Mouse (Mus musculus): ENCODE data around the gene Tmem232. TPM values are rescaled to one million over a fixed set of nuclear protein-coding genes. Genes with fewer than 3 reads are reported as not detected.
"Not testable (repeated sequence)": the region's sequence is repeated elsewhere in the genome, so short reads cannot be mapped to it uniquely, and the experiment has no call there.

The Tmem232 gene
- polyA plus RNA-seq, 1 experiment from 2014 or later = 1.2 TPM

DNA sequence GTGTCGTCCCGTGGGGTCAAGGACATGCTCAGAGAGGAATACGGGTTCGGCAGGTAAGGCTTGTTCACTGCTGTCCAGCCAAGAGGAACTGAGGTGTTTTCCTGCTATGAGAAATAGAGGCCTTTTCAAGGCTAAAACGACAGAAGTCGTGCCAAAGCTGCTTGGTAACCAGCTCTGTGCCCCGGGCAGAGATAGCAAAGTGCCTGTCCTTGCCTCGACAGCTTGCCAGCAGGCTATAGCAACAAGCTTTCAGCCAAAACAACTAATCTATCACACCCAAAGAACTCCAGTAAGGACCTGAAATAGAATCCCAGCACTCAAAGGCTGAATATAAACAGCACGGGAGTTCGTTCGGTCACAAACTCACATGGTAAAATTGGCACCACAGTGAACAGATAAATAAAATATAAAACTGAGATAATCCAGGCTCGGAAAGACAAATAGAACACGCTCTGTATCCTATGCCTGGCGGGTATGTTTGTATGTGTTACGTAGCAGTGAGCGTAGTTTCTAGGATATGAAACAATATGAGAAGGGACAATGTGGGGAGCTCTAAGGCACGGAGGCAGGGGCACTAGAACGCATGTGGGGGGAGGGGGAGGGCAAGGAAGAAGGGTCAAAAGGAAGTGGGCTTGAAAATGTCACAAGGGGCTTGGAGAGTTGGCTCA lies 8.2 kb upstream of the Tmem232 start:
- TF ChIP-seq EP300 (IDR thresholded peaks at IDR 0.05) (no peak), CTCF (IDR thresholded peaks at IDR 0.05) (no peak)
- Histone ChIP-seq H3K4me2 (replicated peaks; ENCODE audit: low read depth, low read length) (no peak overlapping the region), H3K4me3 (ENCODE audit: low read depth, low read length) (no peak overlapping the region), H3K27me3 (replicated peaks; ENCODE audit: insufficient read depth, low read length) (no peaks in the 10 kb centered on the region), H3K9me3 (ENCODE audit: low read length) (no peaks in the 10 kb centered on the region), H3K27ac (ENCODE audit: low read length) (no peak overlapping the region), H3K4me1 (ENCODE audit: insufficient read depth, low read depth, low read length) (no peaks in the 10 kb centered on the region), H3K9ac (replicated peaks; ENCODE audit: low read depth) (no peak overlapping the region), H3K36me3 (ENCODE audit: insufficient read depth, low read length) (no peaks in the 10 kb centered on the region)
- ATAC-seq (peak; percentile 41), DNase-seq (ENCODE audit: low spot score) (peak; percentile 43)
- 43% methylated on average over 18 of the region's 18 CpGs for whole genome bisulfite sequencing

DNA sequence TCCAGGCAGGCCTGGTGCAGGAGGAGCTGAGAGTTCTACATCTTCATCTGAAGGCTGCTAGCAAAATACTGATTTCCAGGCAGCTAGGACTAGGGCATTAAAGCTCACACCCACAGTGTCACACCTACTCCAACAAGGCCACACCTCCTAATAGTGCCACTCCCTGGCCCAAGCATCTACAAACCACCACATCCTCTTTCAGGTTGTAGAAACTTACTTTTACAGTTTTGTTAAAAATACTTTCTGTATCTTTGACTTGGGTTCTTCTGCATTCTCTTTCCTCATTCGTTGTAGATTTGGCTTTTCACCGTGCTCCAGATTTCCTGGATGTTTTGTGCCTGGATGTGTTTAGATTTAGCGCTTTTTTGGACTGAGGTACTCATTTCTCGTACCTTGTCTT lies 5.6 kb upstream of the Tmem232 start:
- not testable (repeated sequence) for H3K9me3 ChIP-seq (ENCODE audit: low read length); ATAC-seq; H3K27me3 ChIP-seq (replicated peaks; ENCODE audit: insufficient read depth, low read length); H3K4me2 ChIP-seq (replicated peaks; ENCODE audit: low read depth, low read length); DNase-seq (ENCODE audit: low spot score); H3K9ac ChIP-seq (replicated peaks; ENCODE audit: low read depth); H3K27ac ChIP-seq (ENCODE audit: low read length); H3K4me3 ChIP-seq (ENCODE audit: low read depth, low read length); H3K36me3 ChIP-seq (ENCODE audit: insufficient read depth, low read length); H3K4me1 ChIP-seq (ENCODE audit: insufficient read depth, low read depth, low read length)
- WGBS = 89% methylated on average over 4 of the region's 4 CpGs

DNA sequence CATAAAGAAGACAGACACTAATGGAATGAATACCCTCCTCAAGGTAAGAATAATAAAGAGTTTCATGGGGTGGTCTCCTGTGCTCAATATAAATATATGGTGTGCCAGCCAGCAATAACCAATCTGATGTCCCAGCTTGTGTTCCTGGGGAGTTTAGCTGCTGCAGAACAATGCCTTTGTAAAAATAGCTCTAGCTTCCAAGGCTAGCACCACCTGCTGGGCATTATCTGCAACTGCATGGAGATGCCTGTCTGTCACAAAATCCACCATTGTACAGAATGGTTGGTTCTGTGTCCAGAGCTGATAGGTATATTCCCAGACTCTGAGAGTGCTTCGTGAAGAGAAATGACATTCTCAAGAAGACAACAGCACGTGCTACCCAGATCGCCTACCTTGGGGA lies 4.4 kb downstream of the Tmem232 start:
- no peaks in the 10 kb centered on the region for H3K36me3 ChIP-seq (ENCODE audit: insufficient read depth, low read length)
- H3K4me3 ChIP-seq (ENCODE audit: low read depth, low read length) = no peak overlapping the region
- H3K27me3 ChIP-seq (replicated peaks; ENCODE audit: insufficient read depth, low read length) = no peaks in the 10 kb centered on the region
- DNase-seq (ENCODE audit: low spot score) = peak; percentile 60
- no peak overlapping the region for H3K4me2 ChIP-seq (replicated peaks; ENCODE audit: low read depth, low read length)
- TF ChIP-seq EP300 (IDR thresholded peaks at IDR 0.05) (no peak), CTCF (IDR thresholded peaks at IDR 0.05) (peak; percentile 87)
- no peaks in the 10 kb centered on the region for H3K9me3 ChIP-seq (ENCODE audit: low read length)
- 0 out of 2 replicates have a peak, but pooled peaks cover 2% of the 10 kb centered on the region for H3K4me1 ChIP-seq (ENCODE audit: insufficient read depth, low read depth, low read length)
- ATAC-seq = no peak
- H3K9ac ChIP-seq (replicated peaks; ENCODE audit: low read depth) = no peak overlapping the region
- 18% methylated on average over 3 of the region's 3 CpGs for WGBS
- H3K27ac ChIP-seq (ENCODE audit: low read length) = no peak overlapping the region

DNA sequence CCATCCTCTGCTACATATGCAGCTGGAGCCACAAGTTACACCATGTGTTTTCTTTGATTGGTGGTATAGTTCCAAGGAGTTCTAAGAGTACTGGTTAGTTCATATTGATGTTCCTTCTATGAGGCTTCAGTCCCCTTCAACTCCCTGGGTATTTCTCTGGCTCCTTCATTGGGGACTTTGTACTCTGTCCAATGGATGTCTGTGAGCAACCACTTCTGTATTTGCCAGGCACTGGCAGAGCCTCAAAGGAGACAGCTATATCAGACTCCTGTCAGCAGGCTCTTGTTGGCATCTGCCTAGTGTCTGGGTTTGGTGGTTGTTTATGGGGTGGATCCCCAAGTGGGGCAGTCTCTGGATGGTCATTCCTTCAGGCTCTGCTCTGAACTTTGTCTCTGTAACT lies 8.2 kb downstream of the Tmem232 start:
- ATAC-seq; H3K4me1 ChIP-seq (ENCODE audit: insufficient read depth, low read depth, low read length); H3K27ac ChIP-seq (ENCODE audit: low read length); H3K9ac ChIP-seq (replicated peaks; ENCODE audit: low read depth); H3K27me3 ChIP-seq (replicated peaks; ENCODE audit: insufficient read depth, low read length); H3K9me3 ChIP-seq (ENCODE audit: low read length); H3K36me3 ChIP-seq (ENCODE audit: insufficient read depth, low read length); DNase-seq (ENCODE audit: low spot score); H3K4me2 ChIP-seq (replicated peaks; ENCODE audit: low read depth, low read length); H3K4me3 ChIP-seq (ENCODE audit: low read depth, low read length): not testable (repeated sequence)

DNA sequence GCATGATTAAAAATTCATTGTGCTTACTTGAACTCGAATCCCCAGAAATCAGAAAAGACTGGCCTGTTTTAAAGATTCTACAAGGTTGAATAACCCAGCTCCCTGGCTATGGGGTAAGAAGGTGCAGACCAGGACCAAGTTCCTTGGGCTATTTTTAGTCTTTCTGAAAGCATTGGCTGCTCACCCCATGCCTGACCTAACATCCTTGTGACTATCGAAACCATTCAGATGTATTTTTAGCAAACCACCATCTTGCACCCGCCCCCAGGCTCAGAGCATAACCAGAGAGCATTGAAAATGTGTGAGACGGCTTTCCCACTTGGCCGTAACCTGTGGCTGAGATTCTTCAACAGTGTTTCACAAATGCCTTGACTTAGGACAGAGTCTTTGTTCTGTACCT lies 13.1 kb downstream of the Tmem232 start:
- Histone ChIP-seq H3K27me3 (replicated peaks; ENCODE audit: insufficient read depth, low read length) (no peaks in the 10 kb centered on the region), H3K36me3 (ENCODE audit: insufficient read depth, low read length) (no peaks in the 10 kb centered on the region), H3K9me3 (ENCODE audit: low read length) (no peaks in the 10 kb centered on the region), H3K4me1 (ENCODE audit: insufficient read depth, low read depth, low read length) (no peaks in the 10 kb centered on the region), H3K27ac (ENCODE audit: low read length) (no peak overlapping the region), H3K9ac (replicated peaks; ENCODE audit: low read depth) (no peak overlapping the region), H3K4me3 (ENCODE audit: low read depth, low read length) (no peak overlapping the region), H3K4me2 (replicated peaks; ENCODE audit: low read depth, low read length) (no peak overlapping the region)
- TF ChIP-seq CTCF (IDR thresholded peaks at IDR 0.05) (no peak), EP300 (IDR thresholded peaks at IDR 0.05) (no peak)
- 77% methylated on average over 5 of the region's 5 CpGs for WGBS
- ATAC-seq = no peak
- DNase-seq (ENCODE audit: low spot score) = no peak

DNA sequence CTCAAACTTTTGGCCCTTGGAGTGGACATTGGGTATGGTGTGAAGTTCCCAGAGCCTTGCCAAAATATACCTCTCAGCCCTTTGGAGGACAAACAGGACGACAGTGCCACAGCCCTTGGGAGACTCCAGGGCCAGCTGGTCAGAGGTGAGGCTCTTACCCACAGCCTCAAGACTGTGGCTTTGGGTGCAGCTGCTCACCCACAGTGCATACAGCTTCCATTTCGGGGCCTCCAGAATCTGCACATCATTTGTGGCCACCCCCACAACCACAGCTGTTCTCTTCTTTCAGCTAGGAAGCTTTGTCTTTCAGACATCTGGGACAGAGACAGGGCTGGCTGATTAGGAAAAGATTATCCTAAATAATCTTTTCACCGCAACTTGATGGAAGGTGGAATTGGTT lies 27.1 kb downstream of the Tmem232 start:
- ATAC-seq (no peak), DNase-seq (ENCODE audit: low spot score) (no peak)
- no peaks in the 10 kb centered on the region for H3K27me3 ChIP-seq (replicated peaks; ENCODE audit: insufficient read depth, low read length)
- H3K4me3 ChIP-seq (ENCODE audit: low read depth, low read length) = no peak overlapping the region
- no peak overlapping the region for H3K4me2 ChIP-seq (replicated peaks; ENCODE audit: low read depth, low read length)
- TF ChIP-seq CTCF (IDR thresholded peaks at IDR 0.05) (no peak), EP300 (IDR thresholded peaks at IDR 0.05) (no peak)
- 82% methylated on average over 3 of the region's 3 CpGs for WGBS
- H3K4me1 ChIP-seq (ENCODE audit: insufficient read depth, low read depth, low read length) = no peaks in the 10 kb centered on the region
- H3K9me3 ChIP-seq (ENCODE audit: low read length) = no peaks in the 10 kb centered on the region
- no peak overlapping the region for H3K27ac ChIP-seq (ENCODE audit: low read length)
- no peak overlapping the region for H3K9ac ChIP-seq (replicated peaks; ENCODE audit: low read depth)
- H3K36me3 ChIP-seq (ENCODE audit: insufficient read depth, low read length) = no peaks in the 10 kb centered on the region

DNA sequence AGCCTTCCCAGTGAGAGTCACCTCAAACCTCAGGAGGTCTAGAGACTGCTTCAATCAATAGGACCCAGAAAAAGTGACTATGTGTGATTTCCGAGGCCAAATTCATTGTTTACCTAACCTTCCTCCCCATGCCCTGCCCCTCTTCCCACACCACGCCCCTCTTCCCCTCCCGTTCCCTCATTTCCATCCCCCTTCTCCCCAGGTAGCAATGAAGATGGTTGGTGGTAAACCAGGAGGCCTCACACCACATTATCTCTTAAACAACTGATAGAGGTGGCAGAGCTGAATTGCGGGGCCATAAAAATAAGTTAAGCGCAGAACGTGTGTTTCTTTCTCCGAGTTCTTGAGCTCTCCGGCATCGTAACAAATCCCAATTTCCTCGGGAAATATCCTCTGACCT lies 55.9 kb downstream of the Tmem232 start:
- Histone ChIP-seq H3K4me3 (ENCODE audit: low read depth, low read length) (no peak overlapping the region), H3K4me1 (ENCODE audit: insufficient read depth, low read depth, low read length) (no peaks in the 10 kb centered on the region), H3K9ac (replicated peaks; ENCODE audit: low read depth) (no peak overlapping the region), H3K4me2 (replicated peaks; ENCODE audit: low read depth, low read length) (no peak overlapping the region), H3K27ac (ENCODE audit: low read length) (no peak overlapping the region), H3K9me3 (ENCODE audit: low read length) (no peaks in the 10 kb centered on the region), H3K27me3 (replicated peaks; ENCODE audit: insufficient read depth, low read length) (no peaks in the 10 kb centered on the region), H3K36me3 (ENCODE audit: insufficient read depth, low read length) (no peaks in the 10 kb centered on the region)
- 52% methylated on average over 10 of the region's 10 CpGs for WGBS
- DNase-seq (ENCODE audit: low spot score) (no peak), ATAC-seq (no peak)
- TF ChIP-seq CTCF (IDR thresholded peaks at IDR 0.05) (no peak), EP300 (IDR thresholded peaks at IDR 0.05) (no peak)

Data from lung, postnatal 0 days (tissue).